10 mouse cellular contexts compared by ENCODE assay signal in genomic region chr3:55055747-55056120, GRCm38 (mm10). TPM values are rescaled to one million over a fixed set of nuclear protein-coding genes. Genes with fewer than 3 reads are reported as not detected.
DNase-seq lines count a peak whose midpoint lies in the region; ATAC-seq lines count a peak whose summit lies in the region.
"Had no signal": no experiment of that assay in that cellular context is flagged by ENCODE, and none has a peak within 500 bp of the region (broad histone marks: within the 10 kb centered on the region; RNA-seq: fewer than 3 reads in every experiment).

No protein-coding gene starts in this region.

- no peak for DNase-seq in heart, adult 8-10 months (ENCODE audit: low spot score)
- no peak for DNase-seq in embryonic facial prominence, embryonic 11.5 days (ENCODE audit: low spot score)
- no peak for DNase-seq in layer of hippocampus, adult 9-10 months (ENCODE audit: low spot score)
- DNase-seq in thymus, postnatal 36 days, result no peak
- no peak for DNase-seq in adipocyte (ENCODE audit: low spot score)

- H3K4me2 ChIP-seq in heart, embryonic 15.5 days, result peak overlapping the region; percentile 97
- peak overlapping the region; percentile 96 for H3K4me2 ChIP-seq in embryonic facial prominence, embryonic 11.5 days (ENCODE audit: low read depth, low read length)
- H3K4me2 ChIP-seq in hindbrain, embryonic 15.5 days, result peak overlapping the region; percentile 91
- peak overlapping the region; percentile 98 for H3K4me2 ChIP-seq in midbrain, embryonic 13.5 days (replicated peaks)

- no peaks in the 10 kb centered on the region for H3K9me3 ChIP-seq in heart, embryonic 15.5 days (replicated peaks)
- H3K9me3 ChIP-seq in embryonic facial prominence, embryonic 11.5 days (replicated peaks; ENCODE audit: control insufficient read depth, low read length), result no peaks in the 10 kb centered on the region
- no peaks in the 10 kb centered on the region for H3K9me3 ChIP-seq in hindbrain, embryonic 15.5 days
- no peaks in the 10 kb centered on the region for H3K9me3 ChIP-seq in midbrain, embryonic 13.5 days

- H3K36me3 ChIP-seq in heart, embryonic 15.5 days, result no peaks in the 10 kb centered on the region
- H3K36me3 ChIP-seq in embryonic facial prominence, embryonic 11.5 days (replicated peaks; ENCODE audit: control insufficient read depth, insufficient read depth, low read depth, low read length), result no peaks in the 10 kb centered on the region
- H3K36me3 ChIP-seq in hindbrain, embryonic 15.5 days, result no peaks in the 10 kb centered on the region
- H3K36me3 ChIP-seq in midbrain, embryonic 13.5 days, result no peaks in the 10 kb centered on the region

- WGBS in heart, embryonic 15.5 days, result 9% methylated on average over 11 of the region's 11 CpGs
- 6% methylated on average over 11 of the region's 11 CpGs for WGBS in embryonic facial prominence, embryonic 11.5 days
- WGBS in hindbrain, embryonic 15.5 days, result 6% methylated on average over 11 of the region's 11 CpGs
- WGBS in midbrain, embryonic 13.5 days, result 6% methylated on average over 11 of the region's 11 CpGs

- H3K4me3 ChIP-seq in heart, embryonic 15.5 days, result peak overlapping the region; percentile 59
- H3K4me3 ChIP-seq in embryonic facial prominence, embryonic 11.5 days (ENCODE audit: low read depth, low read length), result peak overlapping the region; percentile 57
- H3K4me3 ChIP-seq in hindbrain, embryonic 15.5 days, result peak overlapping the region; percentile 56
- peak overlapping the region; percentile 67 for H3K4me3 ChIP-seq in midbrain, embryonic 13.5 days (replicated peaks)

- no peak; the same call in 1 of the 2 replicates for ATAC-seq in heart, embryonic 15.5 days (replicated peaks; ENCODE audit: insufficient number of reproducible peaks, insufficient read depth, low FRiP score, low read depth)
- ATAC-seq in embryonic facial prominence, embryonic 11.5 days (replicated peaks; ENCODE audit: insufficient number of reproducible peaks, low FRiP score, low TSS enrichment, low read depth), result no peak
- ATAC-seq in hindbrain, embryonic 15.5 days (ENCODE audit: low FRiP score, low read depth), result no peak
- no peak for ATAC-seq in midbrain, embryonic 13.5 days

- peaks cover 28% of the 10 kb centered on the region for H3K27me3 ChIP-seq in heart, embryonic 15.5 days
- peaks cover 3% of the 10 kb centered on the region; the same call in 1 of the 2 replicates for H3K27me3 ChIP-seq in embryonic facial prominence, embryonic 11.5 days (ENCODE audit: control insufficient read depth, insufficient read depth, low read length)
- peaks cover 13% of the 10 kb centered on the region; the same call in 1 of the 2 replicates for H3K27me3 ChIP-seq in hindbrain, embryonic 15.5 days
- H3K27me3 ChIP-seq in midbrain, embryonic 13.5 days, result peaks cover 32% of the 10 kb centered on the region

- H3K4me1 ChIP-seq in heart, embryonic 15.5 days (replicated peaks), result peaks cover 13% of the 10 kb centered on the region
- no peaks in the 10 kb centered on the region for H3K4me1 ChIP-seq in embryonic facial prominence, embryonic 11.5 days (ENCODE audit: control insufficient read depth, insufficient read depth, low read length)
- peaks cover 12% of the 10 kb centered on the region for H3K4me1 ChIP-seq in hindbrain, embryonic 15.5 days (replicated peaks)
- H3K4me1 ChIP-seq in midbrain, embryonic 13.5 days (replicated peaks), result peaks cover 12% of the 10 kb centered on the region

- no peak overlapping the region for H3K27ac ChIP-seq in heart, embryonic 15.5 days
- H3K27ac ChIP-seq in embryonic facial prominence, embryonic 11.5 days (replicated peaks; ENCODE audit: low read depth, low read length), result no peak overlapping the region
- H3K27ac ChIP-seq in hindbrain, embryonic 15.5 days (replicated peaks), result no peak overlapping the region
- no peak overlapping the region for H3K27ac ChIP-seq in midbrain, embryonic 13.5 days
- H3K27ac ChIP-seq: macrophage had no signal

- peak overlapping the region; percentile 20; the same call in 1 of the 2 replicates for H3K9ac ChIP-seq in heart, embryonic 15.5 days
- peak overlapping the region; percentile 49 for H3K9ac ChIP-seq in embryonic facial prominence, embryonic 11.5 days (replicated peaks; ENCODE audit: low read length)
- peak overlapping the region; percentile 49 for H3K9ac ChIP-seq in hindbrain, embryonic 15.5 days
- peak overlapping the region; percentile 78 for H3K9ac ChIP-seq in midbrain, embryonic 13.5 days (replicated peaks)

RNA-seq across cellular contexts. Expression of gene Ccna1, which starts 0.4 kb away (rescaled TPM):
- polyA plus RNA-seq in heart, embryonic 15.5 days (2015; fragmentation: Nextera tagmentation; extraction: Ambion mirVana), result 1.2 and 1.4 TPM in 2 replicates
- total RNA-seq in heart, adult 8-10 months (2022), result not detected
- 2.2 and 2.6 TPM in 2 replicates for polyA plus RNA-seq in embryonic facial prominence, embryonic 11.5 days (2014; fragmentation: Nextera tagmentation; extraction: Ambion mirVana)
- 1.4 and 2.1 TPM in 2 replicates for polyA plus RNA-seq in hindbrain, embryonic 15.5 days (2015; fragmentation: Nextera tagmentation; extraction: Ambion mirVana)
- polyA plus RNA-seq in midbrain, embryonic 13.5 days (2015; fragmentation: Nextera tagmentation; extraction: Ambion mirVana), result 1.4 and 2.0 TPM in 2 replicates
- polyA plus RNA-seq: macrophage; spleen, adult 2 months had no signal

RNA-seq across cellular contexts. Expression of gene Spg20, which starts 56.2 kb away (rescaled TPM):
- 29.3 and 32.7 TPM in 2 replicates for polyA plus RNA-seq in heart, embryonic 15.5 days (2015; fragmentation: Nextera tagmentation; extraction: Ambion mirVana)
- 10 to 100 TPM; 36.9 to 46.0 (median 43.0) TPM for total RNA-seq in heart, adult 8-10 months (2022)
- 77.7 and 84.8 TPM in 2 replicates for polyA plus RNA-seq in embryonic facial prominence, embryonic 11.5 days (2014; fragmentation: Nextera tagmentation; extraction: Ambion mirVana)
- polyA plus RNA-seq in hindbrain, embryonic 15.5 days (2015; fragmentation: Nextera tagmentation; extraction: Ambion mirVana), result 14.1 and 16.1 TPM in 2 replicates
- 19.2 and 20.6 TPM in 2 replicates for polyA plus RNA-seq in midbrain, embryonic 13.5 days (2015; fragmentation: Nextera tagmentation; extraction: Ambion mirVana)

Comparison
In these comparisons a context has a peak if more than half of its experiments do, and no peak if none do; other contexts are left out.
1. H3K9ac ChIP-seq: peak in every context shown above with its lines; median percentile 78 in midbrain, embryonic 13.5 days; 49 in embryonic facial prominence, embryonic 11.5 days; 49 in hindbrain, embryonic 15.5 days; 20 in heart, embryonic 15.5 days.